ENCODE assay signal across 24 mouse cellular contexts in genomic region chr2:38108586-38108985, GRCm38 (mm10).
"Had no signal": no experiment of that assay in that cellular context is flagged by ENCODE, and none has a peak within 500 bp of the region (broad histone marks: within the 10 kb centered on the region; RNA-seq: fewer than 3 reads in every experiment).

No protein-coding gene starts in this region.

- H3K4me2 ChIP-seq: heart, embryonic 11.5 days; heart, embryonic 13.5 days; heart, embryonic 15.5 days; hindbrain, embryonic 13.5 days; hindbrain, embryonic 15.5 days; kidney, embryonic 15.5 days; limb, embryonic 13.5 days; limb, embryonic 15.5 days; liver, embryonic 11.5 days had no signal

- ATAC-seq: hindbrain, postnatal 0 days; intestine, embryonic 16.5 days had no signal

- H3K27me3 ChIP-seq: heart, embryonic 13.5 days; heart, embryonic 15.5 days; hindbrain, embryonic 13.5 days; hindbrain, embryonic 15.5 days; kidney, embryonic 15.5 days; limb, embryonic 13.5 days; limb, embryonic 15.5 days had no signal

- H3K4me3 ChIP-seq: heart, embryonic 13.5 days; heart, embryonic 15.5 days; hindbrain, embryonic 13.5 days; hindbrain, embryonic 15.5 days; kidney, embryonic 15.5 days; limb, embryonic 13.5 days; limb, embryonic 15.5 days had no signal

- H3K27ac ChIP-seq: heart, embryonic 13.5 days; heart, embryonic 15.5 days; hindbrain, embryonic 13.5 days; hindbrain, embryonic 15.5 days; hindbrain, postnatal 0 days; kidney, embryonic 15.5 days; kidney, postnatal 0 days; limb, embryonic 13.5 days; limb, embryonic 15.5 days; liver, embryonic 14.5 days had no signal

- H3K36me3 ChIP-seq: heart, embryonic 13.5 days; heart, embryonic 15.5 days; hindbrain, embryonic 13.5 days; hindbrain, embryonic 15.5 days; kidney, embryonic 15.5 days; limb, embryonic 13.5 days; limb, embryonic 15.5 days had no signal

- H3K9ac ChIP-seq: heart, embryonic 13.5 days; heart, embryonic 15.5 days; hindbrain, embryonic 13.5 days; hindbrain, embryonic 15.5 days; kidney, embryonic 15.5 days; limb, embryonic 13.5 days; limb, embryonic 15.5 days; liver, embryonic 14.5 days had no signal

- DNase-seq: gastrocnemius, postnatal 14 days; gastrocnemius, postnatal 36 days; heart, adult 18-20 months; heart, postnatal 14 days; heart, postnatal 36 days; kidney, adult 11 months; kidney, adult 2 months; kidney, adult 9 months; kidney, postnatal 14 days; kidney, postnatal 36 days; left cerebral cortex, postnatal 4 days had no signal

- H3K9me3 ChIP-seq: heart, embryonic 13.5 days; heart, embryonic 15.5 days; hindbrain, embryonic 13.5 days; hindbrain, embryonic 15.5 days; kidney, embryonic 15.5 days; limb, embryonic 13.5 days; limb, embryonic 15.5 days had no signal
